Mouse (Mus musculus) myocyte (in vitro differentiated cells): ENCODE measurements around the gene Enpp3. TPM values are rescaled to one million over a fixed set of nuclear protein-coding genes. Genes with fewer than 3 reads are reported as not detected.
A peak's percentile ranks its signal among the peaks of the same experiment; 100 is the strongest.

Experiments used
- H3K27me3 ChIP-seq: one replicate; pipeline ENCODE4 v1.6.1; 2011; ENCODE audit not compliant: control insufficient read depth, insufficient read depth, insufficient read length
- H3K36me3 ChIP-seq: one replicate; pipeline ENCODE4 v1.6.1; 2011; ENCODE audit not compliant: control insufficient read depth, insufficient read depth
- H3K4me2 ChIP-seq: one replicate; pipeline ENCODE4 v1.6.1; 2011; ENCODE audit warnings: low read depth, control low read depth
- H3K4me3 ChIP-seq: one replicate; pipeline ENCODE4 v1.5.1; 2011; ENCODE audit warnings: mild to moderate bottlenecking, control low read depth, moderate library complexity
- H3K79me2 ChIP-seq: one replicate; pipeline ENCODE4 v1.6.1; 2011; ENCODE audit not compliant: control insufficient read depth, insufficient read depth
- H3ac ChIP-seq: one replicate; pipeline ENCODE4 v1.6.1; 2011; ENCODE audit not compliant: control insufficient read depth, insufficient read length
- CEBPB ChIP-seq: IDR thresholded peaks from 2 replicates; pipeline ENCODE4 v1.6.1; 2011; ENCODE audit warnings: mild to moderate bottlenecking, moderate library complexity; ENCODE audit not compliant: poor library complexity, insufficient read depth, severe bottlenecking
- E2F4 ChIP-seq: IDR thresholded peaks from one replicate; pipeline ENCODE4 v1.6.1; 2011; ENCODE audit warnings: mild to moderate bottlenecking, control low read depth, moderate library complexity; ENCODE audit not compliant: insufficient read depth
- MAX ChIP-seq: IDR thresholded peaks from one replicate; pipeline ENCODE4 v1.6.1; 2011; ENCODE audit warnings: low read depth, mild to moderate bottlenecking, control low read depth
- MYOD1 ChIP-seq, 3 experiments: IDR thresholded peaks; one replicate each; pipeline ENCODE4 v1.6.1; 2011; ENCODE audit warnings: control low read depth in 2 of 3, low read depth in 2 of 3, mild to moderate bottlenecking in 2 of 3, moderate library complexity in 1 of 3; ENCODE audit not compliant: insufficient read length in 2 of 3, control insufficient read depth in 1 of 3
- MYOG ChIP-seq, 3 experiments: IDR thresholded peaks; one replicate each; pipeline ENCODE4 v1.6.1; 2011; ENCODE audit warnings: control low read depth in 2 of 3, low read depth in 2 of 3, mild to moderate bottlenecking in 2 of 3; ENCODE audit not compliant: insufficient read length in 2 of 3, control insufficient read depth in 1 of 3, insufficient read depth in 1 of 3
- POLR2A ChIP-seq: IDR thresholded peaks from one replicate; pipeline ENCODE4 v1.6.1; 2011; ENCODE audit warnings: low read depth, mild to moderate bottlenecking, control low read depth, moderate library complexity; ENCODE audit not compliant: insufficient read length
- POLR2AphosphoS2 ChIP-seq: IDR thresholded peaks from one replicate; pipeline ENCODE4 v1.6.1; 2011; ENCODE audit warnings: low read depth, control low read depth; ENCODE audit not compliant: insufficient read length
- REST ChIP-seq: IDR thresholded peaks from one replicate; pipeline ENCODE4 v1.6.1; 2011; ENCODE audit warnings: mild to moderate bottlenecking, control low read depth, moderate library complexity; ENCODE audit not compliant: insufficient read depth, insufficient read length
- SRF ChIP-seq: IDR thresholded peaks from one replicate; pipeline ENCODE4 v1.6.1; 2011; ENCODE audit warnings: low read depth; ENCODE audit not compliant: control insufficient read depth, insufficient read length
- TCF12 ChIP-seq: IDR thresholded peaks from one replicate; pipeline ENCODE4 v1.6.1; 2011; ENCODE audit warnings: mild to moderate bottlenecking, control low read depth; ENCODE audit not compliant: poor library complexity, insufficient read depth, severe bottlenecking
- TCF3 ChIP-seq: IDR thresholded peaks from one replicate; pipeline ENCODE4 v1.6.1; 2011; ENCODE audit warnings: low read depth, control low read depth; ENCODE audit not compliant: insufficient read length
- USF1 ChIP-seq: IDR thresholded peaks from one replicate; pipeline ENCODE4 v1.6.1; 2011; ENCODE audit warnings: low read depth, mild to moderate bottlenecking, control low read depth, moderate library complexity
- polyA plus RNA-seq: library from polyadenylated mRNA; unstranded; fragments of >200 nt; fragmentation: generic; extraction: Trizol; gene quantifications from one replicate; pipeline ENCODE4 v1.2.1, GENCODE M21; 2012; ENCODE audit warnings: missing spikeins

Enpp3 gene
- polyA plus RNA-seq, 1 experiment: 3.6 TPM

DNA sequence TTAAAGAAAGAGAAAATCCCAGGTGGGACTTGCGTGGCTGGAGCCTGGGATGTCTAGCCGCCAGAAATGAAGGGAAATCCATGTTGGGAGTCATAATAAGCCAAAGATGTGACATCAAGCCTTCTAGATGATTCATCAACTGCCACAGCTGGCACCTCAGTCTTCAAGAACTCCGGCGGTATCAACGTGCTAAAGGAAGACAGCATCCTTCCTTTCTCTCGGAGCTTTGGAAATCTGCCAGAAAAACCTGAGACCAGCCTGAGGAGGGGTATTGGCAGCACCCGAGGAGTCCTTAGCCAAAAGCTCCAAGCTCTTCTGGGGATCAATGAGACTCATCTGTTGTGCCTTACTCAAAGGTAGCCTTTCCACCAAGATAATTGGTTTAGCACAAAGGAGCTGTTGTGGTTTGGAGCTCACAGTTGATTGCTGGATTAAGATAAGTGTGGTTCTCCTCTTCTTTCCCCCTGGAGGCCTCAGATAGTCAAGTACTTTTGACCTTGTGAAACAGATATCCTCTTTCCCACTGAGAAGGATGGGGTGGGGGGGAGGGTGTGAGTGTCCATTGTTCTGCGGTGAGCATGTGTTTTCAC is 84.2 kb downstream of the Enpp3 start:
- Histone ChIP-seq H3K4me3 (no peak overlapping the region), H3K79me2 (no peaks in the 10 kb centered on the region), H3K4me2 (peak overlapping the region; percentile 7), H3ac (no peak overlapping the region), H3K36me3 (no peaks in the 10 kb centered on the region), H3K27me3 (no peaks in the 10 kb centered on the region)
- TF ChIP-seq E2F4: no peak
- no peak for TF ChIP-seq CEBPB
- TF ChIP-seq MYOD1 (IDR thresholded peaks at IDR 0.05; ENCODE audit: control insufficient read depth in 1 of 3, insufficient read length in 2 of 3, low read depth in 2 of 3): peak in 1 of 3 experiments; percentile 15
- no peak for TF ChIP-seq MAX

DNA sequence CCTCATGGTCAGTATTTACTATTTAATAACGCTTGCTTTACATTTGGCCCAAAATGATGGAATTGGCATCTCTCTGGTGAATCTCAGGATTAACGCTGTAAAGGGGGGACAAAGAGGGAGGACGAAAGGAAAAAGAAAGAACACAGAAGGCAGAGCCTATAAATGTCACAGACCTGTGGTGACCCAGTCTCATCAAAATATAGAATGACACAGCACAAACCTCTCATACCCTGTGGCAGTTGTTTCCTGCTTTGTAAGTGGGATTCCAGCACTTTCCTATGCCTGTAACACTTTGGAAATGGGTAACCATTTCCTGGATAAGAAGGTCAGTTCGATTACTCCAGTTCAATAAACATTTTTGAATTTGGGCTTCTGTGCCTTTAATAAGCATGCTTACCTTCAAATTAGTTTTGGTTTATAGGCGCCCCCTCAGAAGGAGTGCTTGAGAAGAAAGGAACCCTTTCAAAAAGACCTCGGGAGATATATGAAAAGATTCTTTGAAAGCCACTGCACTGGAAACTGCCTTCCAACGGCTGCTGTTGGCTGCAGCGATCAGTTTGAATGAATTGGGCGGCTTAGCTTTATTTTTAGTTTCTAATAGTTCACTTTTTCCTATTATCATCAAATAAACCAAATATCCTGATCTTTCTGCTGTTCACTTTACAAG is 87.6 kb downstream of the Enpp3 start:
- no peak overlapping the region for H3ac ChIP-seq
- no peaks in the 10 kb centered on the region for H3K79me2 ChIP-seq
- H3K27me3 ChIP-seq: no peaks in the 10 kb centered on the region
- no peaks in the 10 kb centered on the region for H3K36me3 ChIP-seq
- H3K4me2 ChIP-seq: no peak overlapping the region
- H3K4me3 ChIP-seq: no peak overlapping the region
- no peak for TF ChIP-seq TCF12
- no peak for TF ChIP-seq CEBPB
- no peak for TF ChIP-seq REST
- no peak for TF ChIP-seq POLR2AphosphoS2
- TF ChIP-seq E2F4: no peak
- TF ChIP-seq MAX: no peak
- TF ChIP-seq TCF3: no peak
- TF ChIP-seq MYOG (IDR thresholded peaks at IDR 0.05; ENCODE audit: control insufficient read depth in 1 of 3, insufficient read depth in 1 of 3, insufficient read length in 2 of 3, low read depth in 2 of 3): no peak
- no peak for TF ChIP-seq MYOD1 (IDR thresholded peaks at IDR 0.05; ENCODE audit: control insufficient read depth in 1 of 3, insufficient read length in 2 of 3, low read depth in 2 of 3)
- no peak for TF ChIP-seq SRF
- TF ChIP-seq POLR2A: no peak
- TF ChIP-seq USF1: no peak

DNA sequence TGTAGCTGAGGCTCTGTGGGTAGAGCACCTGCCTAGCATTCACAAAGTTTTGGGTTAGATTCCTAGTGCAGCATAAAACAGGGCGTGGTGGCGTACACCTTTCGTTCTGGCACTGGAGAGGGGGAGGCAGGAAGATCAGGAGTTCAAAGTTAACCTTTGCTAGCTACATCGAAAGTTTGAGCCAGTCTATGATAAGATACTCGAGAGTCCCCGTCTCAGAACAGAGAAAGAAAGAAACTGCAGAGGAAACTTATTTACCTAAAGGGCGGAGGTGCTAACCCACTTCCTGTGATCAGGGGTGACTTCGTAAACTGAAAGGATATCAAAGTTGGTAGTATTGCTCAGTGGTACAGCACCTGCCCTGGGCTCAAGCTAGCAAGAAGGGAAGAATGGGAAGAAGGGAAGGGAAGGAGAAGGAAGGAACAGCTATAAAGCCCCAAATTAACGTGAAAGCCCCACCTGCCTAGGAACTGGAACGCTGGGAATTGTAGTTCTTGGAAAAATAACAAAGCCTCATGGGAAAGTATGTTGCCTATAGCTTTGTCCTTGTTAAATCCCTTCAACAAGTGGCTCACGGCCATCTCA is 88.3 kb downstream of the Enpp3 start:
- no peak overlapping the region for H3ac ChIP-seq
- H3K27me3 ChIP-seq: no peaks in the 10 kb centered on the region
- no peak overlapping the region for H3K4me2 ChIP-seq
- no peak overlapping the region for H3K4me3 ChIP-seq
- no peak for TF ChIP-seq SRF
- no peak for TF ChIP-seq MYOD1 (IDR thresholded peaks at IDR 0.05; ENCODE audit: control insufficient read depth in 1 of 3, insufficient read length in 2 of 3, low read depth in 2 of 3)
- no peak for TF ChIP-seq REST
- no peak for TF ChIP-seq POLR2A
- TF ChIP-seq TCF12: no peak
- TF ChIP-seq POLR2AphosphoS2: no peak
- TF ChIP-seq CEBPB: no peak
- TF ChIP-seq TCF3: no peak
- TF ChIP-seq MAX: no peak
- no peak for TF ChIP-seq E2F4
- TF ChIP-seq USF1: no peak
- TF ChIP-seq MYOG (IDR thresholded peaks at IDR 0.05; ENCODE audit: control insufficient read depth in 1 of 3, insufficient read depth in 1 of 3, insufficient read length in 2 of 3, low read depth in 2 of 3): no peak
- no peaks in the 10 kb centered on the region for H3K79me2 ChIP-seq
- H3K36me3 ChIP-seq: no peaks in the 10 kb centered on the region

DNA sequence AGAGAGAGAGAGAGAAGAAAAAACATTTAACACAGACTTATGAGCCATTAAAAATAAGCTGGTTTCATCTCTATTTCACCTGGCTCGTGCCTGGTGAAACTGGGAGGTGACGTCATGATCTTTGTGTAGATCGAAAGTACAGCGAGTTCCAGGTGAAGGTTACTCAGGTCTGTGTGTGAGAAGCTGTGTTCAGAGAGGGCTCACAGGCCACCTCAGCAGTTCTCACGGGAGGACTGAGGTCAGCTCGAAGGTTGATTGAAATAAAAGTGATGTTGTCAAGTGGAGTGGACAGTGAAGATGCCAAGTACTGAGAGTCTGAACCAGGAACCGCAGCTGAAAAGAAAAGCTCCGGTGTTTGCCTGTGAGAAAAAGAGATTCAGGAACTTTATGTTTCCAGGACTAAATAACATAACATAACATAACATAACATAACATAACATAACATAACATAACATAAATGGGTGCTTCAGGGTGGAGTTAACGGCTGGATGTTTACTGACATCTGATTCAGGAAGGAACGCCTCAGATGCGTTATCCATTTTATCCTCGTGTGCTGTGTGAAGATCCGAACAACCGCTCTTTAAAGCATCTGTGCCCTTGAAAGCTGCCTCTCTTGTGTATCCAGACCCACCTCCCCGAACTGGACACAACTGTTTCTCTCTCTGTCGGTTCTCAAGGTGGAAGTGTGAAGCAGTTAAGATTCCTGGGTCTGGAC is 88.9 kb downstream of the Enpp3 start:
- no peak for TF ChIP-seq TCF12
- no peak for TF ChIP-seq REST
- TF ChIP-seq MAX: no peak
- no peak for TF ChIP-seq USF1
- TF ChIP-seq MYOD1 (IDR thresholded peaks at IDR 0.05; ENCODE audit: control insufficient read depth in 1 of 3, insufficient read length in 2 of 3, low read depth in 2 of 3): no peak
- no peak for TF ChIP-seq POLR2AphosphoS2
- TF ChIP-seq POLR2A: no peak
- TF ChIP-seq E2F4: no peak
- TF ChIP-seq TCF3: no peak
- no peak for TF ChIP-seq SRF
- TF ChIP-seq MYOG (IDR thresholded peaks at IDR 0.05; ENCODE audit: control insufficient read depth in 1 of 3, insufficient read depth in 1 of 3, insufficient read length in 2 of 3, low read depth in 2 of 3): no peak
- no peak for TF ChIP-seq CEBPB
- H3K4me3 ChIP-seq: no peak overlapping the region

More for the DNA sequence above, 88.9 kb downstream of the Enpp3 start:
- no peaks in the 10 kb centered on the region for H3K36me3 ChIP-seq
- no peaks in the 10 kb centered on the region for H3K79me2 ChIP-seq
- H3K27me3 ChIP-seq: no peaks in the 10 kb centered on the region
- no peak overlapping the region for H3K4me2 ChIP-seq
- no peak overlapping the region for H3ac ChIP-seq
